Mouse (Mus musculus): ENCODE results near the gene C2. TPM values are rescaled to one million over a fixed set of nuclear protein-coding genes. Genes with fewer than 3 reads are reported as not detected.

Gene C2
- polyA plus RNA-seq, 1 experiment = 10.8 TPM

DNA sequence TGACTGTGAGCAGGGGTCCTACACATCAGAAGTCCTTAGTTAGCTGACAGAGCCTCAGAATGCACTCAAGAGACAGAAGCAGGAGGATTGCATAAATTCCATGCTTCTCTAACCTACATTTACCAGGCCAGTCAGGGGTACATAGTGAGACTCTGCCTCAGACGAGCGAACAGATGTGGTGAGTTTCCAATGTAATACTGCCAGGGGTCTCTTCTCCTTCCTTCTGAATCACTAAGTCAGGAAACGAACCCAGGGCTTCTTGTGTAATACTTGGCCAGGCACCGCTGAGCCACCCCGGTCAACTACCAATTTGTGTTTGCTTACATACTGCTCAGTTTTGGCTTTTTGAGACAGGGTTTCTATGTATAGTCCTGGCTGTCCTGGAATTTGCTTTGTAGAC lies 10.1 kb downstream of the C2 start:
- no peak overlapping the region for H3K27ac ChIP-seq (ENCODE audit: insufficient read depth, low read length)
- H3K27me3 ChIP-seq (ENCODE audit: control insufficient read depth, insufficient read depth, low read length, poor library complexity, severe bottlenecking) = no peaks in the 10 kb centered on the region
- TF ChIP-seq CTCF (IDR thresholded peaks at IDR 0.05; ENCODE audit: low read depth, low read length) (no peak), EP300 (IDR thresholded peaks at IDR 0.05; ENCODE audit: insufficient read depth, low read depth, low read length) (no peak), POLR2A (IDR thresholded peaks at IDR 0.05; ENCODE audit: insufficient read depth, low read length) (no peak)
- no peak overlapping the region for H3K4me3 ChIP-seq (ENCODE audit: low read depth, low read length)
- H3K36me3 ChIP-seq (ENCODE audit: control insufficient read depth, insufficient read depth, low read length, poor library complexity, severe bottlenecking) = no peaks in the 10 kb centered on the region
- H3K4me1 ChIP-seq (ENCODE audit: control insufficient read depth, insufficient read depth, low read length) = no peaks in the 10 kb centered on the region
- H3K9ac ChIP-seq (ENCODE audit: low read depth, poor library complexity, severe bottlenecking) = no peak overlapping the region
- H3K9me3 ChIP-seq (replicated peaks; ENCODE audit: control insufficient read depth, insufficient read depth, low read length, poor library complexity, severe bottlenecking) = no peaks in the 10 kb centered on the region

DNA sequence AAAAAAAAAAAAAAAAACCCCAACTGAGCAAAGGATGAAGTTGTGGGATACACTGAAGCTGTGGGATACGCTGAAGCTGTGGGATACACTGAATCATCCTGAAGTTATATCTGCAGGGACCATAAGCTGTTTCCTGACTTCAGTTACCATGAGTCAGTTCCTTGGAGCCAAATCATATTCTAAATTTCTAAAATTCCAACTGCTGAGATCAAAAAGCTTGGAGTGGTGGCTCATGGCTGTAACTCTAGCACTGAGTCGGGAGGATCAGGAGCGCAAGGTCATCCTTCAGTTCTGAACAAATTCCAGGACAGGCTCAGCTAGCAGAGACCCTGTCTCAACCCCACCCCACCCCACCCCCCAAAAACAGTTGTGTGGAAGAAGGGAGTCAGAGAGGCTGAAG lies 12.4 kb downstream of the C2 start:
- Histone ChIP-seq H3K9me3 (replicated peaks; ENCODE audit: control insufficient read depth, insufficient read depth, low read length, poor library complexity, severe bottlenecking) (no peaks in the 10 kb centered on the region), H3K9ac (ENCODE audit: low read depth, poor library complexity, severe bottlenecking) (no peak overlapping the region), H3K4me3 (ENCODE audit: low read depth, low read length) (no peak overlapping the region), H3K36me3 (ENCODE audit: control insufficient read depth, insufficient read depth, low read length, poor library complexity, severe bottlenecking) (no peaks in the 10 kb centered on the region), H3K27me3 (ENCODE audit: control insufficient read depth, insufficient read depth, low read length, poor library complexity, severe bottlenecking) (no peaks in the 10 kb centered on the region), H3K4me1 (ENCODE audit: control insufficient read depth, insufficient read depth, low read length) (no peaks in the 10 kb centered on the region), H3K27ac (ENCODE audit: insufficient read depth, low read length) (no peak overlapping the region)
- no peak for TF ChIP-seq CTCF (IDR thresholded peaks at IDR 0.05; ENCODE audit: low read depth, low read length)
- TF ChIP-seq POLR2A (IDR thresholded peaks at IDR 0.05; ENCODE audit: insufficient read depth, low read length) = no peak
- no peak for TF ChIP-seq EP300 (IDR thresholded peaks at IDR 0.05; ENCODE audit: insufficient read depth, low read depth, low read length)

DNA sequence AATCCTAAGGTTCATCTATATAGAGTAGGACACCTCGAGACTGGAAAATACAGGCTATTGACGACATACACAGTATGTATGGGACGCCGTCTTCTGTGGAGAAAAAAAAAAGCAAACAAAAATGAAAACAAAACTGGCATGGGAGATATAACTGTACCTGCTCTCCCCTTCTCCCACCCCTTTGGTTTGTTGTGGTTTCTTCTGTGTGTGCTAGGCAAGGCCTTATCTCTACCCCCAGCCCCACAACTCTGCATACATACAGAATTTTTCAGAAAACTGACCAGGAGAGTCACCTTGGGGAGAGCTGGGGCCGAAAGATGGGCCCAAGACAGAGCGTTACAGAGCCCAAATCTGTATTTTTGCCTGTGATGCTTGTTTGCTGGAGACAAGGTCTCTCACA lies 13.4 kb downstream of the C2 start:
- TF ChIP-seq EP300 (IDR thresholded peaks at IDR 0.05; ENCODE audit: insufficient read depth, low read depth, low read length) = no peak
- no peak for TF ChIP-seq POLR2A (IDR thresholded peaks at IDR 0.05; ENCODE audit: insufficient read depth, low read length)
- Histone ChIP-seq H3K9ac (ENCODE audit: low read depth, poor library complexity, severe bottlenecking) (no peak overlapping the region), H3K27ac (ENCODE audit: insufficient read depth, low read length) (no peak overlapping the region), H3K4me3 (ENCODE audit: low read depth, low read length) (no peak overlapping the region), H3K4me1 (ENCODE audit: control insufficient read depth, insufficient read depth, low read length) (peaks cover 2% of the 10 kb centered on the region), H3K36me3 (ENCODE audit: control insufficient read depth, insufficient read depth, low read length, poor library complexity, severe bottlenecking) (no peaks in the 10 kb centered on the region), H3K9me3 (replicated peaks; ENCODE audit: control insufficient read depth, insufficient read depth, low read length, poor library complexity, severe bottlenecking) (no peaks in the 10 kb centered on the region), H3K27me3 (ENCODE audit: control insufficient read depth, insufficient read depth, low read length, poor library complexity, severe bottlenecking) (no peaks in the 10 kb centered on the region)

DNA sequence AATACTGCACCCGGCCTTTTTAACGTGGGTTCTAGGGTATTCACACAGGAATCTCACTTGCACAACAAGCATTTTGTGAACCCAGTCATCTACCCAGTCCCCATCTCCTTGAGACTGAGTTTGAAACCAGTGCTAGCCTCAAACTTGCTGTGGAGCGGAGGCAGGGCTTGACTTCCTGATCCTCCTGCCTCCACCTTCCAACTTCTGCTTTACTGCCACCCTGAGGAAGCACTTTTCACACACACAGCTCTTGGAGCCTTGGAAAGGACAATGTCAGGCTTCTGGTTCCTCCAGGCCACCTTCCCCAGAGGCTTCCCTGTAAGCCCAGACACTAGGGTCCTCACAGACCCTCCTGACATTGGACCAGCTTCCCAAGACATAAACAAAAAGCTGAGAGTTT lies 14.7 kb downstream of the C2 start:
- Histone ChIP-seq H3K36me3 (ENCODE audit: control insufficient read depth, insufficient read depth, low read length, poor library complexity, severe bottlenecking) (no peaks in the 10 kb centered on the region), H3K27ac (ENCODE audit: insufficient read depth, low read length) (no peak overlapping the region), H3K4me1 (ENCODE audit: control insufficient read depth, insufficient read depth, low read length) (peaks cover 2% of the 10 kb centered on the region), H3K4me3 (ENCODE audit: low read depth, low read length) (no peak overlapping the region), H3K9me3 (replicated peaks; ENCODE audit: control insufficient read depth, insufficient read depth, low read length, poor library complexity, severe bottlenecking) (no peaks in the 10 kb centered on the region), H3K9ac (ENCODE audit: low read depth, poor library complexity, severe bottlenecking) (no peak overlapping the region), H3K27me3 (ENCODE audit: control insufficient read depth, insufficient read depth, low read length, poor library complexity, severe bottlenecking) (no peaks in the 10 kb centered on the region)
- TF ChIP-seq CTCF (IDR thresholded peaks at IDR 0.05; ENCODE audit: low read depth, low read length) = no peak
- TF ChIP-seq POLR2A (IDR thresholded peaks at IDR 0.05; ENCODE audit: insufficient read depth, low read length) = no peak
- TF ChIP-seq EP300 (IDR thresholded peaks at IDR 0.05; ENCODE audit: insufficient read depth, low read depth, low read length) = no peak

- H3K9ac ChIP-seq (ENCODE audit: low read depth, poor library complexity, severe bottlenecking) = 0 out of 2 replicates have a peak within 1 kb of the TSS, but pooled peaks have one; percentile 10
Measured at GRCm38 (mm10) chr17:34881683-34882310, 16.3 kb downstream of the C2 start, which contains the start of gene Gm20547. TSS of gene Gm20547 (minus strand) at chr17:34882042.

GRCm38 (mm10) chr17:34881166-34881565 lies 16.9 kb downstream of the C2 start:
- peaks cover 2% of the 10 kb centered on the region for H3K4me1 ChIP-seq (ENCODE audit: control insufficient read depth, insufficient read depth, low read length)
- TF ChIP-seq EP300 (IDR thresholded peaks at IDR 0.05; ENCODE audit: insufficient read depth, low read depth, low read length) = no peak
- H3K9me3 ChIP-seq (replicated peaks; ENCODE audit: control insufficient read depth, insufficient read depth, low read length, poor library complexity, severe bottlenecking) = no peaks in the 10 kb centered on the region
- H3K27me3 ChIP-seq (ENCODE audit: control insufficient read depth, insufficient read depth, low read length, poor library complexity, severe bottlenecking) = no peaks in the 10 kb centered on the region
- no peaks in the 10 kb centered on the region for H3K36me3 ChIP-seq (ENCODE audit: control insufficient read depth, insufficient read depth, low read length, poor library complexity, severe bottlenecking)
- H3K9ac ChIP-seq (ENCODE audit: low read depth, poor library complexity, severe bottlenecking) = no peak overlapping the region
- no peak overlapping the region for H3K27ac ChIP-seq (ENCODE audit: insufficient read depth, low read length)
- peak overlapping the region; percentile 25; the same call in 1 of the 2 replicates for H3K4me3 ChIP-seq (ENCODE audit: low read depth, low read length)

More at GRCm38 (mm10) chr17:34881683-34882310, 16.3 kb downstream of the C2 start, which contains the start of gene Gm20547:
- peaks cover 2% of the 10 kb centered on the region for H3K4me1 ChIP-seq (ENCODE audit: control insufficient read depth, insufficient read depth, low read length)
- H3K27me3 ChIP-seq (ENCODE audit: control insufficient read depth, insufficient read depth, low read length, poor library complexity, severe bottlenecking) = no peaks in the 10 kb centered on the region
- H3K27ac ChIP-seq (ENCODE audit: insufficient read depth, low read length) = no peak within 1 kb of the TSS
- no peaks in the 10 kb centered on the region for H3K36me3 ChIP-seq (ENCODE audit: control insufficient read depth, insufficient read depth, low read length, poor library complexity, severe bottlenecking)
- no peaks in the 10 kb centered on the region for H3K9me3 ChIP-seq (replicated peaks; ENCODE audit: control insufficient read depth, insufficient read depth, low read length, poor library complexity, severe bottlenecking)
- H3K4me3 ChIP-seq (ENCODE audit: low read depth, low read length) = peak within 1 kb of the TSS; percentile 25
- TF ChIP-seq EP300 (IDR thresholded peaks at IDR 0.05; ENCODE audit: insufficient read depth, low read depth, low read length) (no peak), CTCF (IDR thresholded peaks at IDR 0.05; ENCODE audit: low read depth, low read length) (no peak)

All from ES-Bruce4 (cell line).